Mouse (Mus musculus): ENCODE measurements around the gene Snx3. TPM values are rescaled to one million over a fixed set of nuclear protein-coding genes. Genes with fewer than 3 reads are reported as not detected.
A peak's percentile ranks its signal among the peaks of the same experiment; 100 is the strongest.

The Snx3 gene
- 236 and 380 TPM in 2 replicates for polyA plus RNA-seq (2012; rRNA removed)

- H3K4me1 ChIP-seq (ENCODE audit: control insufficient read depth, insufficient read depth, low read length): peaks cover 4% of the 10 kb centered on the region; the same call in 1 of the 2 replicates
- TF ChIP-seq CTCF (IDR thresholded peaks at IDR 0.05; ENCODE audit: insufficient read depth, low read length) (no peak), POLR2A (IDR thresholded peaks at IDR 0.05; ENCODE audit: borderline replicate concordance, extremely low read depth, low read depth, low read length) (peak; percentile 74; the same call in 1 of the 2 replicates)
- peak; percentile 95 for DNase-seq
- H3K4me3 ChIP-seq (replicated peaks; ENCODE audit: extremely low read depth, low read depth, low read length): peak within 1 kb of the TSS; percentile 75
- under 1% methylated on average over 68 of the region's 68 CpGs for WGBS
These were observed at the start of gene Snx3 for GRCm38 (mm10) chr10:42501775-42502348. Gene Snx3 (plus strand): TSS chr10:42502030.

- Histone ChIP-seq H3K4me3 (replicated peaks; ENCODE audit: extremely low read depth, low read depth, low read length) (no peak overlapping the region), H3K4me1 (ENCODE audit: control insufficient read depth, insufficient read depth, low read length) (peaks cover 8% of the 10 kb centered on the region)
- TF ChIP-seq POLR2A (IDR thresholded peaks at IDR 0.05; ENCODE audit: borderline replicate concordance, extremely low read depth, low read depth, low read length) (no peak), CTCF (IDR thresholded peaks at IDR 0.05; ENCODE audit: insufficient read depth, low read length) (no peak)
- DNase-seq: no peak
- 36% methylated on average over 11 of the region's 11 CpGs for WGBS
These were observed 47.6 kb upstream of the Snx3 start for GRCm38 (mm10) chr10:42454266-42454665.

- Histone ChIP-seq H3K4me3 (replicated peaks; ENCODE audit: extremely low read depth, low read depth, low read length) (no peak overlapping the region), H3K4me1 (ENCODE audit: control insufficient read depth, insufficient read depth, low read length) (peaks cover 8% of the 10 kb centered on the region)
- TF ChIP-seq POLR2A (IDR thresholded peaks at IDR 0.05; ENCODE audit: borderline replicate concordance, extremely low read depth, low read depth, low read length) (no peak), CTCF (IDR thresholded peaks at IDR 0.05; ENCODE audit: insufficient read depth, low read length) (no peak)
- no peak for DNase-seq
- 79% methylated on average over 6 of the region's 6 CpGs for WGBS
These were observed 47.1 kb upstream of the Snx3 start for GRCm38 (mm10) chr10:42454690-42455089.

- 32% methylated on average over 5 of the region's 5 CpGs for WGBS
- TF ChIP-seq CTCF (IDR thresholded peaks at IDR 0.05; ENCODE audit: insufficient read depth, low read length) (no peak), POLR2A (IDR thresholded peaks at IDR 0.05; ENCODE audit: borderline replicate concordance, extremely low read depth, low read depth, low read length) (no peak)
- DNase-seq: no peak
- no peak overlapping the region for H3K4me3 ChIP-seq (replicated peaks; ENCODE audit: extremely low read depth, low read depth, low read length)
- peaks cover 8% of the 10 kb centered on the region for H3K4me1 ChIP-seq (ENCODE audit: control insufficient read depth, insufficient read depth, low read length)
These were observed 45.8 kb upstream of the Snx3 start for GRCm38 (mm10) chr10:42455981-42456380.

- WGBS: 45% methylated on average over 9 of the region's 9 CpGs
These were observed 44.2 kb upstream of the Snx3 start for GRCm38 (mm10) chr10:42457557-42458191.

GRCm38 (mm10) chr10:42464224-42464623 is 37.6 kb upstream of the Snx3 start:
- 20% methylated on average over 5 of the region's 5 CpGs for WGBS
- Histone ChIP-seq H3K4me1 (ENCODE audit: control insufficient read depth, insufficient read depth, low read length) (peaks cover 6% of the 10 kb centered on the region; the same call in 1 of the 2 replicates), H3K4me3 (replicated peaks; ENCODE audit: extremely low read depth, low read depth, low read length) (no peak overlapping the region)
- no peak for DNase-seq
- TF ChIP-seq POLR2A (IDR thresholded peaks at IDR 0.05; ENCODE audit: borderline replicate concordance, extremely low read depth, low read depth, low read length) (0 out of 2 replicates have a peak, but pooled peaks have one; percentile 10), CTCF (IDR thresholded peaks at IDR 0.05; ENCODE audit: insufficient read depth, low read length) (no peak)

More at GRCm38 (mm10) chr10:42457557-42458191, 44.2 kb upstream of the Snx3 start:
- TF ChIP-seq POLR2A (IDR thresholded peaks at IDR 0.05; ENCODE audit: borderline replicate concordance, extremely low read depth, low read depth, low read length) (peak; percentile 55; the same call in 1 of the 2 replicates), CTCF (IDR thresholded peaks at IDR 0.05; ENCODE audit: insufficient read depth, low read length) (no peak)
- Histone ChIP-seq H3K4me1 (ENCODE audit: control insufficient read depth, insufficient read depth, low read length) (peaks cover 8% of the 10 kb centered on the region), H3K4me3 (replicated peaks; ENCODE audit: extremely low read depth, low read depth, low read length) (no peak overlapping the region)
- peak; percentile 44 for DNase-seq

GRCm38 (mm10) chr10:42464805-42465204 is 37.0 kb upstream of the Snx3 start:
- H3K4me3 ChIP-seq (replicated peaks; ENCODE audit: extremely low read depth, low read depth, low read length): no peak overlapping the region
- peaks cover 6% of the 10 kb centered on the region; the same call in 1 of the 2 replicates for H3K4me1 ChIP-seq (ENCODE audit: control insufficient read depth, insufficient read depth, low read length)
- TF ChIP-seq POLR2A (IDR thresholded peaks at IDR 0.05; ENCODE audit: borderline replicate concordance, extremely low read depth, low read depth, low read length): no peak
- TF ChIP-seq CTCF (IDR thresholded peaks at IDR 0.05; ENCODE audit: insufficient read depth, low read length): no peak
- WGBS: 62% methylated on average over 14 of the region's 14 CpGs
- DNase-seq: no peak

- DNase-seq: no peak
- 85% methylated on average over 6 of the region's 6 CpGs for WGBS
- Histone ChIP-seq H3K4me1 (ENCODE audit: control insufficient read depth, insufficient read depth, low read length) (peaks cover 4% of the 10 kb centered on the region), H3K4me3 (replicated peaks; ENCODE audit: extremely low read depth, low read depth, low read length) (no peak overlapping the region)
- TF ChIP-seq CTCF (IDR thresholded peaks at IDR 0.05; ENCODE audit: insufficient read depth, low read length) (no peak), POLR2A (IDR thresholded peaks at IDR 0.05; ENCODE audit: borderline replicate concordance, extremely low read depth, low read depth, low read length) (no peak)
These were observed 26.8 kb upstream of the Snx3 start for GRCm38 (mm10) chr10:42474946-42475514.

- TF ChIP-seq CTCF (IDR thresholded peaks at IDR 0.05; ENCODE audit: insufficient read depth, low read length): 0 out of 2 replicates have a peak, but pooled peaks have one; percentile 1
- no peak for TF ChIP-seq POLR2A (IDR thresholded peaks at IDR 0.05; ENCODE audit: borderline replicate concordance, extremely low read depth, low read depth, low read length)
- Histone ChIP-seq H3K4me1 (ENCODE audit: control insufficient read depth, insufficient read depth, low read length) (peaks cover 4% of the 10 kb centered on the region), H3K4me3 (replicated peaks; ENCODE audit: extremely low read depth, low read depth, low read length) (no peak overlapping the region)
- DNase-seq: no peak
- 70% methylated on average over 10 of the region's 10 CpGs for WGBS
These were observed 24.9 kb upstream of the Snx3 start for GRCm38 (mm10) chr10:42476774-42477475.
